Mouse (Mus musculus) neural tube, embryonic 15.5 days (tissue): ENCODE data around the gene Kctd14. TPM values are rescaled to one million over a fixed set of nuclear protein-coding genes. Genes with fewer than 3 reads are reported as not detected.

Source experiments
- ATAC-seq: fragments of 200-750 bp; cut with Nextera tagmentation; 2 replicates; pipeline ENCODE4 v1.8.0; 2017; ENCODE audit warnings: mild to moderate bottlenecking, moderate TSS enrichment, moderate library complexity; ENCODE audit not compliant: low FRiP score
- H3K27ac ChIP-seq: fragments of 300-500 bp; sonication (generic); replicated peaks from 2 replicates; pipeline ENCODE4 v1.5.1; 2015; ENCODE audit warnings: mild to moderate bottlenecking, inconsistent platforms
- H3K27me3 ChIP-seq: fragments of 300-500 bp; sonication (generic); replicated peaks from 2 replicates; pipeline ENCODE4 v1.6.1; 2015; ENCODE audit warnings: inconsistent platforms
- H3K36me3 ChIP-seq: fragments of 300-500 bp; sonication (generic); 2 replicates; pipeline ENCODE4 v1.6.1; 2015; ENCODE audit warnings: inconsistent platforms
- H3K4me1 ChIP-seq: fragments of 300-500 bp; sonication (generic); 2 replicates; pipeline ENCODE4 v1.6.1; 2015; ENCODE audit warnings: inconsistent platforms
- H3K4me2 ChIP-seq: fragments of 300-500 bp; sonication (generic); 2 replicates; pipeline ENCODE4 v1.6.1; 2015; ENCODE audit warnings: inconsistent platforms, mild to moderate bottlenecking, moderate library complexity
- H3K4me3 ChIP-seq: fragments of 300-500 bp; sonication (generic); replicated peaks from 2 replicates; pipeline ENCODE4 v1.5.1; 2015; ENCODE audit warnings: mild to moderate bottlenecking, inconsistent platforms
- H3K9ac ChIP-seq: fragments of 300-500 bp; sonication (generic); replicated peaks from 2 replicates; pipeline ENCODE4 v1.6.1; 2015; ENCODE audit warnings: mild to moderate bottlenecking, inconsistent platforms
- H3K9me3 ChIP-seq: fragments of 300-500 bp; sonication (generic); replicated peaks from 2 replicates; pipeline ENCODE4 v1.6.1; 2016; ENCODE audit warnings: inconsistent platforms
- WGBS: fragments of 180-500 bp; shearing (Covaris S2); methylation state at CpG from one replicate; pipeline ENCODE4 v1.1.7; 2015; ENCODE audit warnings: mixed read lengths; 5-methylcytosine and 5-hydroxymethylcytosine counted together
- polyA plus RNA-seq: library from polyadenylated mRNA; unstranded; fragments of >200 nt; fragmentation: Nextera tagmentation; extraction: Ambion mirVana; gene quantifications from 2 replicates; pipeline ENCODE4 v1.2.1, GENCODE M21; 2015

The Kctd14 gene
- polyA plus RNA-seq, 1 experiment from 2014 or later, result 2.1 TPM

GRCm38 (mm10) chr7:97491157-97491556 is 40.0 kb downstream of the Kctd14 start:
- no peak overlapping the region for H3K4me2 ChIP-seq
- H3K27me3 ChIP-seq, result no peaks in the 10 kb centered on the region
- H3K36me3 ChIP-seq, result peaks cover 57% of the 10 kb centered on the region
- ATAC-seq, result no peak
- no peak overlapping the region for H3K27ac ChIP-seq
- H3K9me3 ChIP-seq, result no peaks in the 10 kb centered on the region
- no peak overlapping the region for H3K9ac ChIP-seq
- no peak overlapping the region for H3K4me3 ChIP-seq
- no peaks in the 10 kb centered on the region for H3K4me1 ChIP-seq
- WGBS, result 74% methylated on average over 3 of the region's 3 CpGs

GRCm38 (mm10) chr7:97492420-97492819 is 41.3 kb downstream of the Kctd14 start:
- H3K9ac ChIP-seq, result no peak overlapping the region
- H3K36me3 ChIP-seq, result peaks cover 46% of the 10 kb centered on the region
- 90% methylated on average over 4 of the region's 4 CpGs for WGBS
- H3K9me3 ChIP-seq, result no peaks in the 10 kb centered on the region
- no peak overlapping the region for H3K4me2 ChIP-seq
- H3K4me1 ChIP-seq, result no peaks in the 10 kb centered on the region
- no peaks in the 10 kb centered on the region for H3K27me3 ChIP-seq
- H3K4me3 ChIP-seq, result no peak overlapping the region
- no peak overlapping the region for H3K27ac ChIP-seq
- no peak for ATAC-seq

GRCm38 (mm10) chr7:97495052-97495451 is 43.9 kb downstream of the Kctd14 start:
- peaks cover 37% of the 10 kb centered on the region for H3K36me3 ChIP-seq
- H3K27me3 ChIP-seq, result no peaks in the 10 kb centered on the region
- ATAC-seq, result no peak

GRCm38 (mm10) chr7:97500555-97501209 is 49.6 kb downstream of the Kctd14 start:
- H3K4me3 ChIP-seq, result no peak overlapping the region
- 80% methylated on average over 5 of the region's 5 CpGs for WGBS
- ATAC-seq, result no peak; the same call in 1 of the 2 replicates
- no peaks in the 10 kb centered on the region for H3K9me3 ChIP-seq
- H3K27me3 ChIP-seq, result no peaks in the 10 kb centered on the region
- H3K4me2 ChIP-seq, result no peak overlapping the region
- peaks cover 22% of the 10 kb centered on the region for H3K36me3 ChIP-seq
- H3K27ac ChIP-seq, result no peak overlapping the region
- no peaks in the 10 kb centered on the region for H3K4me1 ChIP-seq
- H3K9ac ChIP-seq, result no peak overlapping the region

More at GRCm38 (mm10) chr7:97495052-97495451, 43.9 kb downstream of the Kctd14 start:
- no peaks in the 10 kb centered on the region for H3K4me1 ChIP-seq
- H3K27ac ChIP-seq, result no peak overlapping the region
- no peak overlapping the region for H3K9ac ChIP-seq
- H3K4me2 ChIP-seq, result no peak overlapping the region
- H3K4me3 ChIP-seq, result no peak overlapping the region
- H3K9me3 ChIP-seq, result no peaks in the 10 kb centered on the region

Other genes starting within 250 kb of the Kctd14 start
- gene Usp35, start 119.3 kb upstream of the Kctd14 start, polyA plus RNA-seq, result 3.6 and 4.5 TPM in 2 replicates
- 6.4 and 6.8 TPM in 2 replicates for gene Kctd21, start 119.0 kb upstream of the Kctd14 start, polyA plus RNA-seq
- 12.8 and 19.4 TPM in 2 replicates for gene Alg8, start 79.7 kb upstream of the Kctd14 start, polyA plus RNA-seq
- 469 and 526 TPM in 2 replicates for gene Ndufc2, start 51.3 kb upstream of the Kctd14 start, polyA plus RNA-seq
- 1.5 and 2.1 TPM in 2 replicates for gene Thrsp, start 33.6 kb upstream of the Kctd14 start, polyA plus RNA-seq
- 39.2 and 39.5 TPM in 2 replicates for gene Ints4, start 29.6 kb downstream of the Kctd14 start, polyA plus RNA-seq
- gene Aamdc, start 128.2 kb downstream of the Kctd14 start, polyA plus RNA-seq, result 56.8 and 58.3 TPM in 2 replicates
- gene Rsf1, start 128.6 kb downstream of the Kctd14 start, polyA plus RNA-seq, result 24.3 and 25.2 TPM in 2 replicates
- gene Clns1a, start 245.3 kb downstream of the Kctd14 start, polyA plus RNA-seq, result 170 and 187 TPM in 2 replicates